8 mouse cellular contexts compared by ENCODE assay signal in genomic region chr2:30441518-30442497, GRCm38 (mm10). TPM values are rescaled to one million over a fixed set of nuclear protein-coding genes. Genes with fewer than 3 reads are reported as not detected.
DNase-seq lines count a peak whose midpoint lies in the region; ATAC-seq and TF ChIP-seq lines count a peak whose summit lies in the region.

No protein-coding gene starts in this region.

- no peak overlapping the region for H3K4me3 ChIP-seq in hindbrain, postnatal 0 days (ENCODE audit: low read length)
- peak overlapping the region; percentile 25 for H3K4me3 ChIP-seq in macrophage (ENCODE audit: inconsistent target)

- DNase-seq in T-cell, adult 2 months (ENCODE audit: low spot score): peak; percentile 64
- DNase-seq in cerebellum, postnatal 36 days: peak; percentile 54 to 55
- DNase-seq in gastrocnemius, adult 8-10 months (ENCODE audit: low spot score in 2 of 2): peak; percentile 76 to 83
- DNase-seq in hindbrain, postnatal 0 days (ENCODE audit: low spot score): peak; percentile 96
- DNase-seq in left cerebral cortex, adult 8-10 months (ENCODE audit: low spot score in 2 of 2): peak; percentile 54 to 84
- peak; percentile 82 to 89 for DNase-seq in right cerebral cortex, postnatal 10 days (ENCODE audit: low spot score in 2 of 2)

- H3K9me3 ChIP-seq in hindbrain, postnatal 0 days (ENCODE audit: low read length): no peaks in the 10 kb centered on the region

- no peak for TF ChIP-seq CTCF in hindbrain, postnatal 0 days (IDR thresholded peaks at IDR 0.05; ENCODE audit: low read depth)

- no peaks in the 10 kb centered on the region for H3K27me3 ChIP-seq in hindbrain, postnatal 0 days (ENCODE audit: insufficient read depth, low read length)

- peak overlapping the region; percentile 49 for H3K9ac ChIP-seq in hindbrain, postnatal 0 days (replicated peaks; ENCODE audit: low read length)

- peaks cover 21% of the 10 kb centered on the region for H3K4me1 ChIP-seq in hindbrain, postnatal 0 days (ENCODE audit: insufficient read depth, low read length)

- peak overlapping the region; percentile 35 for H3K4me2 ChIP-seq in hindbrain, postnatal 0 days (ENCODE audit: low read depth, low read length)

- H3K36me3 ChIP-seq in hindbrain, postnatal 0 days (ENCODE audit: insufficient read depth, low read length): peaks cover 23% of the 10 kb centered on the region
- peaks cover 38% of the 10 kb centered on the region; the same call in 1 of the 2 replicates for H3K36me3 ChIP-seq in macrophage (ENCODE audit: inconsistent target)

- ATAC-seq in hindbrain, postnatal 0 days: peak; percentile 81
- no peak for ATAC-seq in erythroblast, adult 5-6 weeks (replicated peaks; ENCODE audit: low FRiP score, poor library complexity, severe bottlenecking)

- WGBS in hindbrain, postnatal 0 days: 5% methylated on average over 15 of the region's 15 CpGs
- WGBS in macrophage (ENCODE audit: missing documents): 5% methylated on average over 15 of the region's 15 CpGs

- H3K27ac ChIP-seq in hindbrain, postnatal 0 days: peak overlapping the region; percentile 96
- peak overlapping the region; percentile 100 for H3K27ac ChIP-seq in macrophage

- H3K79me2 ChIP-seq in macrophage (ENCODE audit: inconsistent target): peaks cover 18% of the 10 kb centered on the region; the same call in 1 of the 2 replicates

RNA-seq across cellular contexts. Expression of gene Ptpa, which starts 26.0 kb away (rescaled TPM):
- 10 to 100 TPM; 55.6 to 70.0 (median 63.9) TPM for total RNA-seq in gastrocnemius, adult 8-10 months (2022)
- total RNA-seq in hindbrain, postnatal 0 days (2014; rRNA removed): 140 and 156 TPM in 2 replicates
- polyA plus RNA-seq in hindbrain, postnatal 0 days (2015; fragmentation: Nextera tagmentation; extraction: Ambion mirVana): 133 and 138 TPM in 2 replicates
- 100 to 1,000 TPM; 174 to 191 (median 186) TPM for total RNA-seq in left cerebral cortex, adult 8-10 months (2022)
- 100 to 1,000 TPM in 11 of 26 experiments, 10 to 100 TPM in 15; 20.3 to 162 (median 87.2) TPM for total RNA-seq in macrophage (2018; cell fraction: chromatin; rRNA removed)
- 100 to 1,000 TPM in 12 of 26 experiments, 10 to 100 TPM in 14; 72.0 to 130 (median 96.1) TPM for total RNA-seq in macrophage (2018; cell fraction: cytosol; rRNA removed)
- 100 to 1,000 TPM in 12 of 26 experiments, 10 to 100 TPM in 14; 38.4 to 151 (median 88.4) TPM for total RNA-seq in macrophage (2018; cell fraction: nucleus; rRNA removed)
- polyA plus RNA-seq in macrophage (2018): 54.9 to 121 TPM (median 116 TPM) in 3 replicates
- total RNA-seq in erythroblast, adult 5-6 weeks (2015; ENCODE audit: low replicate concordance): 121 and 149 TPM in 2 replicates
- total RNA-seq in erythroblast, adult 5-6 weeks (2017; ENCODE audit: low replicate concordance): 118 and 183 TPM in 2 replicates

RNA-seq across cellular contexts. Expression of gene Crat, which starts 26.2 kb away (rescaled TPM):
- total RNA-seq in gastrocnemius, adult 8-10 months (2022): 100 to 1,000 TPM; 355 to 420 (median 382) TPM
- 49.3 and 51.5 TPM in 2 replicates for total RNA-seq in hindbrain, postnatal 0 days (2014; rRNA removed)
- 26.0 and 27.6 TPM in 2 replicates for polyA plus RNA-seq in hindbrain, postnatal 0 days (2015; fragmentation: Nextera tagmentation; extraction: Ambion mirVana)
- 10 to 100 TPM; 52.0 to 65.8 (median 62.6) TPM for total RNA-seq in left cerebral cortex, adult 8-10 months (2022)
- 10 to 100 TPM in 23 of 26 experiments, 1 to 10 TPM in 3; 5.1 to 67.3 (median 23.7) TPM for total RNA-seq in macrophage (2018; cell fraction: chromatin; rRNA removed)
- total RNA-seq in macrophage (2018; cell fraction: cytosol; rRNA removed): 10 to 100 TPM; 28.0 to 69.0 (median 38.0) TPM
- 10 to 100 TPM in 25 of 26 experiments, 1 to 10 TPM in 1; 9.1 to 56.5 (median 24.8) TPM for total RNA-seq in macrophage (2018; cell fraction: nucleus; rRNA removed)
- polyA plus RNA-seq in macrophage (2018): 37.2 to 68.4 TPM (median 59.5 TPM) in 3 replicates
- total RNA-seq in erythroblast, adult 5-6 weeks (2015; ENCODE audit: low replicate concordance): 42.0 and 69.4 TPM in 2 replicates
- total RNA-seq in erythroblast, adult 5-6 weeks (2017; ENCODE audit: low replicate concordance): 51.8 and 55.1 TPM in 2 replicates

RNA-seq across cellular contexts. Expression of gene Ier5l, which starts 32.2 kb away (rescaled TPM):
- total RNA-seq in gastrocnemius, adult 8-10 months (2022): 1 to 10 TPM in 3 of 4 experiments, under 1 TPM in 1; 0.96 to 1.7 (median 1.4) TPM
- total RNA-seq in hindbrain, postnatal 0 days (2014; rRNA removed): 26.5 and 30.2 TPM in 2 replicates
- 2.4 and 2.8 TPM in 2 replicates for polyA plus RNA-seq in hindbrain, postnatal 0 days (2015; fragmentation: Nextera tagmentation; extraction: Ambion mirVana)
- 10 to 100 TPM; 18.3 to 21.6 (median 19.8) TPM for total RNA-seq in left cerebral cortex, adult 8-10 months (2022)
- total RNA-seq in macrophage (2018; cell fraction: chromatin; rRNA removed): 1 to 10 TPM in 5 of 26 experiments, under 1 TPM in 16, not detected in 5; 0.31 to 6.4 (median 0.72) TPM
- 10 to 100 TPM in 3 of 26 experiments, 1 to 10 TPM in 13, under 1 TPM in 10; 0.11 to 10.3 (median 1.2) TPM for total RNA-seq in macrophage (2018; cell fraction: cytosol; rRNA removed)
- total RNA-seq in macrophage (2018; cell fraction: nucleus; rRNA removed): 1 to 10 TPM in 8 of 26 experiments, under 1 TPM in 17, not detected in 1; 0.18 to 6.9 (median 0.66) TPM
- polyA plus RNA-seq in macrophage (2018): 2.4 to 6.5 TPM (median 4.4 TPM) in 3 replicates
- not detected in 2 replicates for total RNA-seq in erythroblast, adult 5-6 weeks (2015; ENCODE audit: low replicate concordance)
- total RNA-seq in erythroblast, adult 5-6 weeks (2017; ENCODE audit: low replicate concordance): not detected in 2 replicates

RNA-seq across cellular contexts. Expression of gene Dolpp1, which starts 49.8 kb away (rescaled TPM):
- 1 to 10 TPM; 3.9 to 4.5 (median 4.1) TPM for total RNA-seq in gastrocnemius, adult 8-10 months (2022)
- 119 and 122 TPM in 2 replicates for total RNA-seq in hindbrain, postnatal 0 days (2014; rRNA removed)
- polyA plus RNA-seq in hindbrain, postnatal 0 days (2015; fragmentation: Nextera tagmentation; extraction: Ambion mirVana): 48.2 and 49.4 TPM in 2 replicates
- 10 to 100 TPM; 22.2 to 30.1 (median 27.3) TPM for total RNA-seq in left cerebral cortex, adult 8-10 months (2022)
- total RNA-seq in macrophage (2018; cell fraction: chromatin; rRNA removed): 10 to 100 TPM in 17 of 26 experiments, 1 to 10 TPM in 9; 2.1 to 42.4 (median 19.5) TPM
- total RNA-seq in macrophage (2018; cell fraction: cytosol; rRNA removed): 10 to 100 TPM in 23 of 26 experiments, 1 to 10 TPM in 3; 5.4 to 23.8 (median 16.5) TPM
- 10 to 100 TPM in 23 of 26 experiments, 1 to 10 TPM in 3; 4.6 to 53.0 (median 19.3) TPM for total RNA-seq in macrophage (2018; cell fraction: nucleus; rRNA removed)
- polyA plus RNA-seq in macrophage (2018): 18.7 to 21.3 TPM (median 18.7 TPM) in 3 replicates
- 2.3 and 3.7 TPM in 2 replicates for total RNA-seq in erythroblast, adult 5-6 weeks (2015; ENCODE audit: low replicate concordance)
- 5.4 and 9.1 TPM in 2 replicates for total RNA-seq in erythroblast, adult 5-6 weeks (2017; ENCODE audit: low replicate concordance)

Comparison
In these comparisons a context has a peak if more than half of its experiments do, and no peak if none do; other contexts are left out.
1. RNA of gene Ier5l, which starts 32.2 kb away (total RNA-seq): 26.5 to 30.2 TPM in hindbrain, postnatal 0 days and 18.3 to 21.6 TPM in left cerebral cortex, adult 8-10 months; 0.96 to 1.7 TPM in gastrocnemius, adult 8-10 months and not detected in erythroblast, adult 5-6 weeks; every median in the first group is over 4 times any median in the second.
2. Peak in every context shown above with its lines, with median percentiles within 50 percentile points of each other: DNase-seq.